Mouse (Mus musculus): Measurements from ENCODE around the gene Ifnl2. TPM values are rescaled to one million over a fixed set of nuclear protein-coding genes. Genes with fewer than 3 reads are reported as not detected.

Gene Ifnl2
- total and polyA plus RNA-seq, 3 experiments, result not detected

DNA sequence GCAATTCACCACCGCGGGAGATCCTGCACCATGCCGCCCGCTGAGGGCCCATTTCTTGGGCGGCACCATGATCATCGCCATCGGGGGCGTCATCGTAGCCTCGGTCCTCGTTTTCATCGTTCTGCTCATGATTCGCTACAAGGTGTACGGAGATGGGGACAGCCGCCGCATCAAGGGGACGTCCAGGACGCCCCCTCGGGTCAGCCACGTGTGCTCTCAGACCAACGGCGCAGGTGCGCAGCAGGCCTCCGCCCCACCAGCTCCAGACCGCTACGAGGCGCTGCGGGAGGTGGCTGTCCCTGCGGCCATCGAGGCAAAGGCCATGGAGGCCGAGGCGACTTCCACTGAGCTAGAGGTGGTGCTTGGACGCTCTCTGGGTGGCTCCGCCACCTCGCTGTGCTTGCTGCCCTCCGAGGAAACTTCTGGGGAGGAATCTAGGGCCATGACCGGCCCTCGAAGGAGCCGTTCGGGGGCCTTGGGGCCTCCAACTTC, 43.5 kb downstream of the Ifnl2 start:
- H3K79me2 ChIP-seq (ENCODE audit: control insufficient read depth, insufficient read depth, low read length, poor library complexity), result no peaks in the 10 kb centered on the region
- H3K9ac ChIP-seq (ENCODE audit: control insufficient read depth, low read depth, low read length, poor library complexity, severe bottlenecking), result no peak overlapping the region
- no peak for DNase-seq (ENCODE audit: low read depth, low spot score)

DNA sequence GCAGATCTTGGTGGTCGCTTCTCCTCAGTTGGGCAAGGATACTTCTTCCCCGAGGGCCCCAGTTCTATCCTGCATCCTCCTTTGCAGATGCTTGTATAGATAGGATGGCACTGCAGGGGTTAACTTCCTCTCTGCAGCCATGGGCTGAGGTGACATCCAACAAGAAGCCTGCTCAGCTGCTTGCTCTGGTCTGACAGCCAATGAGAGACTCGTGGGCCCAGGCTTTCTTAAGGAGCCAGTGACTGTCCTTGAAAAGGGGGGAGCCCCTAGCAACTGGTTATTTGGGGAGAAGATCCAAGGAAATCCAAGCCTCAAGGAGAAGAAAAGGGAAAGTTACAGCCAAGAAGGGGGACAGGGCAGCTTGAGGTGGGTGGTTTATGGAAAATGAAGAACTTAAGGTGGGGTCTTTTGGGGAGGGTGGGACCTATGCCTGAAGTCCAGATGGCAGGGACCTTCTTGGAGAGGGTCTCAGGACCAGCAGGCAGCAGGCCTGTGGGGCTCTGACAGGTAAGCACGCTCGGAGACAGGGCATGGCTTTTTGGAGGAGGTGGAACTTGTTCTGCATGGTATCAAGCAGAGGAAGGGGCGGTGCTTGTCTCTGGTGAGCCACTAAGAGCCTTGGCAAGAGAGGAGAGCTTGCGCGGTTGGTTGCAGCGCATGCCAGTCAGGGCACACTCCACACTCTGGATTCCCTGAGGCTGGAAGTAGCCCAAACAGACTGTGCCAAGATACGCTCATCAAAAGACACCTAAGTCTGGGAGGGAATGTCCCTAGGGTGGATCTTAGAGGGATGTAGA, 45.6 kb downstream of the Ifnl2 start:
- Histone ChIP-seq H3K9me3 (replicated peaks; ENCODE audit: insufficient read depth, low read length) (no peaks in the 10 kb centered on the region), H3K27me3 (ENCODE audit: control insufficient read depth in 1 of 2, insufficient read depth in 2 of 2, low read length in 2 of 2) (no peaks in the 10 kb centered on the region), H3K79me2 (ENCODE audit: control insufficient read depth, insufficient read depth, low read length, poor library complexity) (no peaks in the 10 kb centered on the region), H3K4me1 (ENCODE audit: control insufficient read depth in 1 of 2, insufficient read depth in 2 of 2, low read length in 2 of 2) (peaks cover 0 to 6% of the 10 kb centered on the region in 2 experiments; a peak in 2 of 4 replicates), H3K9ac (ENCODE audit: control insufficient read depth, low read depth, low read length, poor library complexity, severe bottlenecking) (no peak overlapping the region), H3K36me3 (ENCODE audit: control insufficient read depth in 1 of 2, insufficient read depth in 2 of 2, low read length in 2 of 2) (no peaks in the 10 kb centered on the region; a peak in 1 of 4 replicates), H3K4me3 (ENCODE audit: control insufficient read depth in 1 of 2, insufficient read depth in 1 of 2, low read depth in 2 of 2, low read length in 2 of 2) (peak overlapping the region in 1 of 2 experiments; percentile 35; a peak in 1 of 4 replicates), H3K27ac (ENCODE audit: control insufficient read depth, low read depth, low read length) (no peak overlapping the region)
- peak; percentile 71 for DNase-seq (ENCODE audit: low read depth, low spot score)
- TF ChIP-seq MXI1 (IDR thresholded peaks at IDR 0.05; ENCODE audit: low read depth, low read length), result 0 out of 2 replicates have a peak, but pooled peaks have one; percentile 35
- TF ChIP-seq MYC (IDR thresholded peaks at IDR 0.05; ENCODE audit: low read depth, low read length), result no peak
- TF ChIP-seq POLR2A (IDR thresholded peaks at IDR 0.05; ENCODE audit: control insufficient read depth in 1 of 2, insufficient read depth in 1 of 2, low read depth in 1 of 2, low read length in 2 of 2, poor library complexity in 1 of 2), result peak in 1 of 2 experiments; percentile 31; a peak in 1 of 4 replicates
- no peak for TF ChIP-seq BHLHE40 (IDR thresholded peaks at IDR 0.05; ENCODE audit: borderline replicate concordance, low read depth, low read length)

More for the DNA sequence above, 43.5 kb downstream of the Ifnl2 start:
- no peaks in the 10 kb centered on the region for H3K27me3 ChIP-seq (ENCODE audit: control insufficient read depth in 1 of 2, insufficient read depth in 2 of 2, low read length in 2 of 2)
- H3K27ac ChIP-seq (ENCODE audit: control insufficient read depth, low read depth, low read length), result no peak overlapping the region
- no peak for TF ChIP-seq SIN3A (IDR thresholded peaks at IDR 0.05; ENCODE audit: low read length)
- TF ChIP-seq UBTF (IDR thresholded peaks at IDR 0.05; ENCODE audit: borderline replicate concordance, insufficient read depth, low read depth, low read length), result no peak
- no peak for TF ChIP-seq GATA1 (IDR thresholded peaks at IDR 0.05; ENCODE audit: low read depth, low read length)
- no peak for TF ChIP-seq TAL1 (IDR thresholded peaks at IDR 0.05; ENCODE audit: low read length)
- no peak for TF ChIP-seq ETS1 (IDR thresholded peaks at IDR 0.05; ENCODE audit: low read depth, low read length)
- no peak for TF ChIP-seq CTCF (IDR thresholded peaks at IDR 0.05 in 2 of 3, conservative IDR thresholded peaks at IDR 0.05 in 1 of 3; ENCODE audit: control insufficient read depth in 1 of 3, insufficient read depth in 1 of 3, low read depth in 2 of 3, low read length in 3 of 3, poor library complexity in 1 of 3, severe bottlenecking in 1 of 3)
- TF ChIP-seq MAFK (IDR thresholded peaks at IDR 0.05; ENCODE audit: borderline replicate concordance, low read depth, low read length), result no peak
- peaks cover 0 to 6% of the 10 kb centered on the region in 2 experiments; a peak in 2 of 4 replicates for H3K4me1 ChIP-seq (ENCODE audit: control insufficient read depth in 1 of 2, insufficient read depth in 2 of 2, low read length in 2 of 2)
- no peak overlapping the region for H3K4me3 ChIP-seq (ENCODE audit: control insufficient read depth in 1 of 2, insufficient read depth in 1 of 2, low read depth in 2 of 2, low read length in 2 of 2)
- H3K9me3 ChIP-seq (replicated peaks; ENCODE audit: insufficient read depth, low read length), result no peaks in the 10 kb centered on the region
- no peaks in the 10 kb centered on the region; a peak in 1 of 4 replicates for H3K36me3 ChIP-seq (ENCODE audit: control insufficient read depth in 1 of 2, insufficient read depth in 2 of 2, low read length in 2 of 2)

DNA sequence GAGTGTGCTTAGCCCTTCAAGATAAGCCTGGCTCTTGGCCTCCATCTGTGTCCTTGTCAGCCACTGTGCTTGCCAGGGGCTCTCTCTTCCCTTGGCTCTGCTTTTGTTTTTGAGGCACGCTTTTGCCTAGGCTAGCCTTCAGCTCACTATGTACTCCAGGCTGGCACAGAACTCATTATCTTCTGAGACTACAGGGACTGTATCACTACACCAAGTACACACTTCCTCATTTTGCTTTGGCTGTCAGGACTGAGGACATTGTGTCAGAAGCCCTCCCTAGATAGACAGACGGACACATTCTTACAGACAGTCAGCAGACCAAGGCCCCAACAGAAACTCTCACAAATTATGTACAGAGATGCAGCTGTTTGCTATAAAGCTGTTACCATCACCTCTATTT, 47.5 kb downstream of the Ifnl2 start:
- H3K79me2 ChIP-seq (ENCODE audit: control insufficient read depth, insufficient read depth, low read length, poor library complexity), result no peaks in the 10 kb centered on the region
- peaks cover 0 to 6% of the 10 kb centered on the region in 2 experiments; a peak in 2 of 4 replicates for H3K4me1 ChIP-seq (ENCODE audit: control insufficient read depth in 1 of 2, insufficient read depth in 2 of 2, low read length in 2 of 2)
- no peak overlapping the region for H3K9ac ChIP-seq (ENCODE audit: control insufficient read depth, low read depth, low read length, poor library complexity, severe bottlenecking)
- DNase-seq (ENCODE audit: low read depth, low spot score), result peak; percentile 74
- no peaks in the 10 kb centered on the region; a peak in 1 of 4 replicates for H3K36me3 ChIP-seq (ENCODE audit: control insufficient read depth in 1 of 2, insufficient read depth in 2 of 2, low read length in 2 of 2)
- H3K9me3 ChIP-seq (replicated peaks; ENCODE audit: insufficient read depth, low read length), result no peaks in the 10 kb centered on the region
- H3K27me3 ChIP-seq (ENCODE audit: control insufficient read depth in 1 of 2, insufficient read depth in 2 of 2, low read length in 2 of 2), result no peaks in the 10 kb centered on the region
- H3K27ac ChIP-seq (ENCODE audit: control insufficient read depth, low read depth, low read length), result no peak overlapping the region; the same call in 1 of the 2 replicates
- H3K4me3 ChIP-seq (ENCODE audit: control insufficient read depth in 1 of 2, insufficient read depth in 1 of 2, low read depth in 2 of 2, low read length in 2 of 2), result no peak overlapping the region
- TF ChIP-seq ELF1 (IDR thresholded peaks at IDR 0.05; ENCODE audit: low read depth, low read length) (0 out of 2 replicates have a peak, but pooled peaks have one; percentile 37), TCF12 (IDR thresholded peaks at IDR 0.05; ENCODE audit: low read depth, low read length) (no peak), TBP (IDR thresholded peaks at IDR 0.05; ENCODE audit: low read depth, low read length) (no peak), HCFC1 (IDR thresholded peaks at IDR 0.05; ENCODE audit: low read depth, low read length) (0 out of 2 replicates have a peak, but pooled peaks have one; percentile 29), MYC (IDR thresholded peaks at IDR 0.05; ENCODE audit: low read depth, low read length) (0 out of 2 replicates have a peak, but pooled peaks have one; percentile 29), POLR2AphosphoS2 (IDR thresholded peaks at IDR 0.05; ENCODE audit: low read length) (no peak), EP300 (IDR thresholded peaks at IDR 0.05; ENCODE audit: low read depth in 1 of 2, low read length in 2 of 2) (peak; percentile 13 to 67; a peak in 3 of 4 replicates), RCOR1 (IDR thresholded peaks at IDR 0.05; ENCODE audit: low read depth, low read length) (0 out of 2 replicates have a peak, but pooled peaks have one; percentile 33), MAFK (IDR thresholded peaks at IDR 0.05; ENCODE audit: borderline replicate concordance, low read depth, low read length) (no peak), RAD21 (IDR thresholded peaks at IDR 0.05; ENCODE audit: low read depth, low read length) (no peak; the same call in 1 of the 2 replicates), E2F4 (IDR thresholded peaks at IDR 0.05; ENCODE audit: borderline replicate concordance, low read depth, low read length) (no peak), UBTF (IDR thresholded peaks at IDR 0.05; ENCODE audit: borderline replicate concordance, insufficient read depth, low read depth, low read length) (no peak), NRF1 (IDR thresholded peaks at IDR 0.05; ENCODE audit: insufficient read depth, low read depth, low read length, poor library complexity, severe bottlenecking) (no peak), MEF2A (IDR thresholded peaks at IDR 0.05; ENCODE audit: extremely low read depth, insufficient replicate concordance, low read depth, low read length, poor library complexity, severe bottlenecking) (no peak)

Data from MEL (cell line).